Mouse (Mus musculus): ENCODE results near the gene Coq9.
"Not testable (repeated sequence)": the region's sequence is repeated elsewhere in the genome, so short reads cannot be mapped to it uniquely, and the experiment has no call there.

- not testable (repeated sequence) for TF ChIP-seq CTCF (conservative IDR thresholded peaks at IDR 0.05; ENCODE audit: low read length); POU5F1 (IDR thresholded peaks at IDR 0.05; ENCODE audit: borderline replicate concordance, low read length)
Measured at GRCm38 (mm10) chr8:94835751-94836150, 2.4 kb upstream of the Coq9 start.
